Mouse (Mus musculus) cortical plate, adult 2 months (tissue): ENCODE measurements around the gene Lama1.

Experiments used
- CTCF ChIP-seq: fragments of 200-500 bp; IDR thresholded peaks from 2 replicates; pipeline ENCODE4 v1.5.1; 2011; ENCODE audit warnings: mild to moderate bottlenecking, control low read depth, low read length; ENCODE audit not compliant: insufficient read depth; ENCODE audit errors: extremely low read depth
- POLR2A ChIP-seq: fragments of 200-500 bp; IDR thresholded peaks from 2 replicates; pipeline ENCODE4 v1.6.1; 2011; ENCODE audit warnings: mild to moderate bottlenecking, low read length, control low read depth; ENCODE audit not compliant: insufficient read depth; ENCODE audit errors: extremely low read depth

DNA sequence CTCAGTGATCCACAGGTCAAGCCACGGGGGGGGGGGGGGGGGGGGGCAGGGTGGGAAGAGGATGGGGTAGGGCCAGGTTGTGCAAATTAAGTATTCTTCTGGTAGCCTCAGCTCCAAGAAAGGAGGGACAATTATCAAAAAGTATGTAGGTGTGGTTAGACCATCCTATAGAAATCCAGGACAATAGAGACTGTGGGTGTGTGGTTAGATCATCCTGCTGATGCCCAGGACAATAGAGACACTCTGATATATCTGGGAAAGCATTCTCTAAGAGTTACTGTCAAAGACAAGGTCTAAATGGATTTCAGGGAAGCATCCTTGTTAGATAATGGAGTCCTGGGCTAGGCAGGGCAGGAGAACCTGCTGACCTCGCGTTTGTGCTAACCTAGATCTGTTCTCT is 3.2 kb upstream of the Lama1 start:
- TF ChIP-seq CTCF (no peak), POLR2A (no peak)
